Mouse (Mus musculus) left cerebral cortex, adult 9 months (tissue): ENCODE results near the gene C130032M10Rik.
"Not testable (repeated sequence)": the region's sequence is repeated elsewhere in the genome, so short reads cannot be mapped to it uniquely, and the experiment has no call there.

ENCODE experiments used
- DNase-seq, 2 experiments: peaks; one replicate each; pipeline ENCODE4 v3.0.0; 2022; ENCODE audit warnings: low spot score in 2 of 2

Gene C130032M10Rik

GRCm38 (mm10) chr9:114518812-114519477 is 3.4 kb downstream of the C130032M10Rik start:
- no peak for DNase-seq

GRCm38 (mm10) chr9:114520529-114520928 is 5.0 kb downstream of the C130032M10Rik start:
- not testable (repeated sequence) for DNase-seq

GRCm38 (mm10) chr9:114522041-114522440 is 6.5 kb downstream of the C130032M10Rik start:
- no peak for DNase-seq

- DNase-seq = no peak
Observed at GRCm38 (mm10) chr9:114522501-114522900, 7.0 kb downstream of the C130032M10Rik start.

GRCm38 (mm10) chr9:114525073-114525633 is 9.7 kb downstream of the C130032M10Rik start:
- DNase-seq = no peak

- DNase-seq = no peak
Observed at GRCm38 (mm10) chr9:114525891-114526290, 10.4 kb downstream of the C130032M10Rik start.

- no peak for DNase-seq
Observed at GRCm38 (mm10) chr9:114526581-114526980, 11.1 kb downstream of the C130032M10Rik start.

GRCm38 (mm10) chr9:114527085-114527484 is 11.6 kb downstream of the C130032M10Rik start:
- DNase-seq = no peak

GRCm38 (mm10) chr9:114527992-114528679 is 12.6 kb downstream of the C130032M10Rik start:
- no peak for DNase-seq

- DNase-seq = no peak
Observed at GRCm38 (mm10) chr9:114528680-114529048, 13.2 kb downstream of the C130032M10Rik start.

- no peak for DNase-seq
Observed at GRCm38 (mm10) chr9:114531276-114531675, 15.8 kb downstream of the C130032M10Rik start.

- no peak for DNase-seq
Observed at GRCm38 (mm10) chr9:114533848-114534247, 18.4 kb downstream of the C130032M10Rik start.

- peak in 1 of 2 experiments; percentile 14 for DNase-seq
Observed at GRCm38 (mm10) chr9:114534747-114535517, 19.4 kb downstream of the C130032M10Rik start.

- DNase-seq = no peak
Observed at GRCm38 (mm10) chr9:114536628-114537027, 21.1 kb downstream of the C130032M10Rik start.

GRCm38 (mm10) chr9:114538996-114539563 is 23.6 kb downstream of the C130032M10Rik start:
- no peak for DNase-seq

GRCm38 (mm10) chr9:114541279-114541741 is 25.8 kb downstream of the C130032M10Rik start:
- no peak for DNase-seq

- no peak for DNase-seq
Observed at GRCm38 (mm10) chr9:114543882-114544753, 28.6 kb downstream of the C130032M10Rik start.

GRCm38 (mm10) chr9:114544754-114545393 is 29.4 kb downstream of the C130032M10Rik start:
- DNase-seq = no peak

- DNase-seq = no peak
Observed at GRCm38 (mm10) chr9:114546765-114547164, 31.3 kb downstream of the C130032M10Rik start.

- DNase-seq = no peak
Observed at GRCm38 (mm10) chr9:114547643-114548077, 32.2 kb downstream of the C130032M10Rik start.
